ENCODE assay signal across 18 mouse cellular contexts in the genomic region with DNA sequence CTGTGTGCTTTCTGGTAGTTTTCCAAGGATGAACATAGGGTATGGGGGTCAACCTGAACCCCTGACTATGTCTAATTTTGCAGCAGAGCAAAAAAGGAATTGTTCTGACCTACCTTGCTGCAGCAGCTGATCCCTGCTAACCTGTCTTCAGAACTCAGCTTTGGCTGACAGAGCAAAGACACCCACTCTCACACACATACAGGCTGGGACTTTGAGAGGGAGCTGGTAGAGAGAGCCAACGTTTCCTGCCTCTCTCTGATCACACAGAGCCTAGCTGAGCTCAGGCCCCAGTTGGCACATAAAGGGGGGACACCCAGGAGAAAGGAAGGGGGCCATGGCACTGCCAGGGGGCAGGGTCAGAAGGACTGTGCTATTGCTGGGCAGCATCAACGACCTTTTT.
"Had no signal": no experiment of that assay in that cellular context is flagged by ENCODE, and none has a peak within 500 bp of the region (broad histone marks: within the 10 kb centered on the region; RNA-seq: fewer than 3 reads in every experiment).

No protein-coding gene starts in this region.

- H3K4me2 ChIP-seq: limb, embryonic 12.5 days; limb, embryonic 15.5 days; liver, embryonic 11.5 days; lung, embryonic 14.5 days had no signal

- H3K9me3 ChIP-seq: limb, embryonic 15.5 days had no signal

- H3K4me1 ChIP-seq: limb, embryonic 12.5 days; limb, embryonic 15.5 days had no signal

- H3K4me3 ChIP-seq: limb, embryonic 12.5 days; limb, embryonic 15.5 days had no signal

- H3K9ac ChIP-seq: limb, embryonic 12.5 days; limb, embryonic 15.5 days; liver, embryonic 14.5 days; liver, postnatal 0 days; lung, embryonic 14.5 days had no signal

- H3K27me3 ChIP-seq: limb, embryonic 12.5 days; limb, embryonic 15.5 days had no signal

- H3K36me3 ChIP-seq: limb, embryonic 12.5 days; limb, embryonic 15.5 days had no signal

- H3K27ac ChIP-seq: limb, embryonic 12.5 days; limb, embryonic 15.5 days; liver, embryonic 14.5 days; macrophage; stomach, postnatal 0 days had no signal

- ATAC-seq: inflammation-experienced regulatory T-cells, adult 6 months; intestine, embryonic 16.5 days; liver, postnatal 0 days; lung, postnatal 0 days had no signal

- DNase-seq: kidney, adult 18-20 months; kidney, adult 9 months; kidney, postnatal 14 days; kidney, postnatal 4 days; left cerebral cortex, postnatal 4 days; liver, postnatal 0 days; lung, embryonic 14.5 days; midbrain, embryonic 14.5 days; thymus, postnatal 25 days had no signal
